Mouse (Mus musculus) forebrain, embryonic 16.5 days (tissue): ENCODE data around the gene Cdk6. TPM values are rescaled to one million over a fixed set of nuclear protein-coding genes. Genes with fewer than 3 reads are reported as not detected.

Experiments
- ATAC-seq: fragments of 200-750 bp; cut with Nextera tagmentation; 2 replicates; pipeline ENCODE4 v1.8.0; 2017; ENCODE audit warnings: mild to moderate bottlenecking, moderate library complexity
- H3K27ac ChIP-seq: fragments of 300-500 bp; sonication (generic); 2 replicates; pipeline ENCODE4 v1.5.1; 2014; ENCODE audit warnings: low read length, control low read depth
- H3K27me3 ChIP-seq: fragments of 300-500 bp; sonication (generic); replicated peaks from 2 replicates; pipeline ENCODE4 v1.6.1; 2014; ENCODE audit warnings: low read length; ENCODE audit not compliant: control insufficient read depth, insufficient read depth
- H3K36me3 ChIP-seq: fragments of 300-500 bp; sonication (generic); 2 replicates; pipeline ENCODE4 v1.6.1; 2014; ENCODE audit not compliant: control insufficient read depth, insufficient read depth
- H3K4me1 ChIP-seq: fragments of 300-500 bp; sonication (generic); replicated peaks from 2 replicates; pipeline ENCODE4 v1.6.1; 2014; ENCODE audit warnings: low read length; ENCODE audit not compliant: control insufficient read depth, insufficient read depth
- H3K4me2 ChIP-seq: fragments of 300-500 bp; sonication (generic); 2 replicates; pipeline ENCODE4 v1.6.1; 2014; ENCODE audit warnings: mild to moderate bottlenecking, low read length, control low read depth
- H3K4me3 ChIP-seq: fragments of 300-500 bp; sonication (generic); replicated peaks from 2 replicates; pipeline ENCODE4 v1.5.1; 2014; ENCODE audit warnings: mild to moderate bottlenecking, low read length, control low read depth
- H3K9ac ChIP-seq: fragments of 300-500 bp; sonication (generic); replicated peaks from 2 replicates; pipeline ENCODE4 v1.6.1; 2014; ENCODE audit warnings: low read depth, low read length, control low read depth
- H3K9me3 ChIP-seq: fragments of 300-500 bp; sonication (generic); 2 replicates; pipeline ENCODE4 v1.6.1; 2016; ENCODE audit warnings: low read length; ENCODE audit not compliant: control insufficient read depth
- WGBS: fragments of 180-500 bp; shearing (Covaris S2); extraction: QIAGEN DNeasy Blood & Tissue Kit; methylation state at CpG from one replicate; pipeline ENCODE4 v1.1.7; 2014; 5-methylcytosine and 5-hydroxymethylcytosine counted together
- polyA plus RNA-seq: library from polyadenylated mRNA; unstranded; fragments of >200 nt; fragmentation: Nextera tagmentation; extraction: Ambion mirVana; gene quantifications from 2 replicates; pipeline ENCODE4 v1.2.1, GENCODE M21; 2015

Gene Cdk6
- polyA plus RNA-seq, 1 experiment from 2014 or later = 29.8 TPM

DNA sequence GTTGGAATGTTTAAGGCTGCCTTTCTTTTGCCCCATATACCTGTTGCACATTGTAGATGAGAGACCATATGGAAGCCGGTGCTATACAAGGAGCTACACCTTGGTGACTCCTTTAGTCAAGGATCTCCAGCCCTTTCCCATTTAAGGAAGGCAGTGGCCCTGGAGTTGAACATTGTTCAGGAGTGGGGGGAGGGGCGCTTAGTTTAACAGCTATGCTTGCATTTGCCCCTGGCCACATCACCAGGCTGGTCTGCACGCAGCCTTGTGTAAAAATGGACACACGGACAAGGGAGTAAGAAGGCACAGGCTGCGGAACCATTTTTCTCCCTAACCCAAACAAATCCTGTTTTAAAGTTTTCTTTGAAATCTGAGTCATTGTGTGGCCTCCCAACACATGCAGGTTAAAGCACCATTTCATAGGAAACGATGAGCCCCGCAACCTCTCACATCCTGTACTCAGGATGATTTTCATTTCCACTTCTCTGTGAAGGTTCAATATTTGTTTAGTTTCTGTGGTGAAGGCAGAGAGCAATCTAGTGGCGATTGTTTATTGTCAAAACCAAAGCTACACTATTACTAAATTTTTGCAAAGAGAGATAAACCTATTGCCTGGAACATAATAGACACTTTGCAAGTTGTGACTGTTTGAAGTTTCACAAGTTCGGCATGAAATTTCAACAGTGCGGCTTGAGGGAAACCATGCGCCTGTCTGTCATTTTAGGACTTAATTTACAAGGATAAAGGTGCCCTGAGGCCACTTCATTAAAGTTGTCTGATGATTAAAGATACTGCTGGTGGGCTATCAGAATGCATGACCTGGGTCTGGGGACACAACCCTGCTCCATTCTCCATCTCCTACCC, 121.8 kb downstream of the Cdk6 start:
- 87% methylated on average over 11 of the region's 11 CpGs for WGBS
- no peaks in the 10 kb centered on the region for H3K9me3 ChIP-seq
- no peaks in the 10 kb centered on the region for H3K4me1 ChIP-seq
- H3K9ac ChIP-seq = no peak overlapping the region
- H3K4me3 ChIP-seq = no peak overlapping the region
- no peaks in the 10 kb centered on the region for H3K36me3 ChIP-seq
- no peak for ATAC-seq
- H3K4me2 ChIP-seq = no peak overlapping the region
- no peaks in the 10 kb centered on the region for H3K27me3 ChIP-seq
- no peak overlapping the region for H3K27ac ChIP-seq

DNA sequence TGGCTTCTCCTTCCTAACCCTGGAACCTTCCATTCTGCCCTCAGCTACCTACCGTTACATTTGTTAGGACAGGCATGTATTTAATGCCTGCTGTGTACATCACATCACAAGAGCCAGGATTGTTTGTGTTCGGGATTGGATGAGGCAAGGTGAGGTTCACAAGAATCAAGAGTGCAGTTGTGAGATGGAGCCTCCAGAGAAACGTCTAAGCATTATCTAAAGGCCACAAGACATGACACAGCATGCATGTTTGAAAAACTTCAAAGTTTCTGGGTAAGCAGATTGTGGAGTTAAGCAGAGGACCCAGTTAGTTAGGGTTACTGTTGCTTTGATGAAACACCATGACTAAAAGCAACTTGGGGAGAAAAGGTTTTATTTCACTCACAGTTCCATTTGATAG, 122.5 kb downstream of the Cdk6 start:
- WGBS = 83% methylated on average over 3 of the region's 3 CpGs
- Histone ChIP-seq H3K27ac (no peak overlapping the region), H3K36me3 (no peaks in the 10 kb centered on the region), H3K4me1 (no peaks in the 10 kb centered on the region), H3K9ac (no peak overlapping the region), H3K4me2 (no peak overlapping the region), H3K4me3 (no peak overlapping the region), H3K9me3 (no peaks in the 10 kb centered on the region), H3K27me3 (no peaks in the 10 kb centered on the region)
- no peak for ATAC-seq

DNA sequence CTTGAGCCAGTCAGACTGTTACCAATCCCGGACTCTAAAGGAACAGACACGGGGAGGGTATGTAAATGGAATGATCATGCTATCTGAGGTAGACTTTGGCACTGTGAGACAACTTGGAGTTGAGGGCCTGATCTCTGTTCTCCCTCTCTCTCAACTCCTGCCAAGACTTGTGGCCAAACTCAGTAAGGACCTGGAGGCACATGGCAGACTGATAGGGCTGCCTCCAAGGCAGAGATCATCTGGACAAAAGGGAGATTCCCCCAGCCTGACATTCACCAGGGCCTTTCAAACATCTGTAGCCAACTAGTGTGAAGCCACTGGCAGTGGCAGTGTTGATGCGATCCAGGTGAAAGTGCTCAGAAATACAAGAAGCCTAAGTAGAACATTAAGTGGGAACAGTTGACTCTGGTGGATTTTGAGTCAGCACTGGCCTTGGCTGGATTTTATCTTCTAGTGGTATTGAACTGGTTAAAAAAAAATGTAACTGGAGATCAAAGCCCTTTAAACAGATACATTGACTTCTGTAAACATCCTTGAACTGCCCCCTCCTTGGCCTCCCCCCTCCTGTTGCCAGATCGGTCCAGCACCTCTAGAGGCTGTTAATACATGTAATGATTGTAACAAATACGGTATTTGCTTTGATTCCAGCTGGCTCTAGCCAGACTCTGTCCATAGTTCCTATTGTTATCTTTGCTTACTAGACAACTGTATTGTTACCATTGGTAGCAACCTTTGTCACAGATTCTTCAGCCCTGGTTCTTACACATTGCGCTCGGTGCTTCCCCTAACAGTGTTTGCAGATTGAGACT, 125.0 kb downstream of the Cdk6 start:
- H3K27ac ChIP-seq = no peak overlapping the region
- H3K9ac ChIP-seq = no peak overlapping the region
- no peaks in the 10 kb centered on the region for H3K9me3 ChIP-seq
- WGBS = 75% methylated on average over 7 of the region's 7 CpGs
- H3K36me3 ChIP-seq = no peaks in the 10 kb centered on the region
- H3K4me1 ChIP-seq = no peaks in the 10 kb centered on the region
- no peak overlapping the region for H3K4me3 ChIP-seq
- no peak overlapping the region for H3K4me2 ChIP-seq
- no peak for ATAC-seq
- H3K27me3 ChIP-seq = no peaks in the 10 kb centered on the region

DNA sequence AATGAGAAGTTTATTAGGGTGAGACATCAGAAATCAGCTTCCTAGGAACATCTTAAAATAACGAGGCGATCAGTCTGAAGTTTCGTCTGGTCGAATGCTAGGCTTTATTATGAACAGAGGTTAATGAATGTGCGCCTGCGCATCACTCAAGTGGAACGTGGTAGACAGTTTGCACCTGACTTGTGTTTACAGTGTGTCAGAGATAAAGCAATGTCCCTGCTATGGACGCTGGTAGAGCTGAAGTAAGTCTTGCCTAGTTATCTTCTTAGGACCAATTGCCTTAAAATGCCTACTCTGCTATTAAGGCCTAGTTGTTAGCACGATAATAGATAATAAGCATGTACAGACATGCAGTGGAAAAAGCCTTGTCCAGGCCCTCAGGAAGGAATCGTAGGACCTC, 129.6 kb downstream of the Cdk6 start:
- H3K9me3 ChIP-seq = no peaks in the 10 kb centered on the region
- H3K27ac ChIP-seq = no peak overlapping the region
- no peak overlapping the region for H3K9ac ChIP-seq
- H3K4me1 ChIP-seq = no peaks in the 10 kb centered on the region
- H3K4me3 ChIP-seq = no peak overlapping the region
- no peak overlapping the region for H3K4me2 ChIP-seq
- H3K27me3 ChIP-seq = no peaks in the 10 kb centered on the region
- ATAC-seq = no peak
- no peaks in the 10 kb centered on the region for H3K36me3 ChIP-seq
- WGBS = 73% methylated on average over 10 of the region's 10 CpGs

DNA sequence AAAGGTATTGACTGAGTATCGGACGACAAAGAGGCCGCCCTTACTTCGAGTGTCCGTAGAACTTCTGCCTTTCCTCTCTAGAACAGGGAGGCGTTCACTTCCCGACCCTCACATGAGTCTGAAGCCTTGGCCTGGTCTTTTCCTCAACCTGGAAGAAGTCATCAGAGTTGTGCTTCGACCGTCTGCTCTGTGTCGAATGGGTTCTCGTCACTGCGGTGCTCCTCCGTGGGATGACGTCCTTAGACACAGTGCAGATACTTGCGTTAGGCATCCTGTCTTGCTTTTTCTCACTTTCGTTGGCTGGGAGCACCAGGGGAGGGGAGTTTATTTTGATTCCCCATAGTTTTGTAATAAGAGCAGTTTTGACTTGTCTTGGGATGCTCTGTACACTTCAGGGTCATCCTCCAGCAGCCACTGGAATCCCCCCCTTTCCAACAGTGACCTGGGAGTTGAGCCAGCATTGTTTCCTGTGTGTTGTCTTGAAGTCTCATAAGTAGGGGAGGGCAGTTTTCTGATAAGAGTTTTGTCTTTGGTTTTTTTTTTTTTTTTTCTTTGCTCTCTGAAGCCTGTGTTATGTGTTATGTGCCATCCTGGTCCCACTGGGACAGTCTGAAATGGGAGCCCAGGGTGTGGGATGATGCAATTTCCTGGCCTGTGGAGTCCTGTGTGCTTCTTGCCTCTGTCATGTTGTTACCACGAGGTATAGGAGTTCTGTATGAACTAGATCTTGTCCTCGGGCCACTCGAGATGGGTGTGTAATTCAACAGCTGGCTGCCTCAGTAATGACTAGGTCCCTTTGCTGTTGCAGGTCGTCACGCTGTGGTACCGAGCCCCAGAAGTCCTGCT, 131.2 kb downstream of the Cdk6 start:
- Histone ChIP-seq H3K27ac (no peak overlapping the region), H3K27me3 (no peaks in the 10 kb centered on the region), H3K9ac (no peak overlapping the region), H3K36me3 (no peaks in the 10 kb centered on the region), H3K4me1 (no peaks in the 10 kb centered on the region), H3K4me2 (no peak overlapping the region), H3K9me3 (no peaks in the 10 kb centered on the region), H3K4me3 (no peak overlapping the region)
- WGBS = 93% methylated on average over 22 of the region's 22 CpGs
- no peak for ATAC-seq

DNA sequence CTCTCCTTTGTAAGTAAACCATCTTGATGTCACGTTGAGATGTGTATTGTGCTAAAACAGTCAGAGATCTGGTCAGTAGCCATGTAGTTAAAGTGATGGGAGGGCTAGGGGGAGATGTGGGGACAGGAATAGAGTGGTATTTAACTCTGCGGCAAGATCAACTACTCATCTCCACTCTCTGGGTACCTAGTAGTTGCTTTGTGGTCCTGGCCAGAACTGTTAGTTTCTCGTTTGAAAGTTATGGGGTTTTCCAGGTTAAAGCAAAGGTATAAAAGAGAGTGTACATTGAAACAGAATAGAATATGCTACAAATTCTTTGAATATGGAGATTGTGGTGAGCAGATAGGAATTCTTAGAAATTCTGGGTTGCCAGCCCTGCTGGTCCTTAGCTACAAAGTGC, 136.4 kb downstream of the Cdk6 start:
- Histone ChIP-seq H3K4me3 (no peak overlapping the region), H3K27ac (no peak overlapping the region), H3K9me3 (no peaks in the 10 kb centered on the region), H3K36me3 (no peaks in the 10 kb centered on the region), H3K4me2 (no peak overlapping the region), H3K9ac (no peak overlapping the region), H3K4me1 (no peaks in the 10 kb centered on the region), H3K27me3 (no peaks in the 10 kb centered on the region)
- 75% methylated on average over 3 of the region's 3 CpGs for whole genome bisulfite sequencing
- no peak for ATAC-seq

DNA sequence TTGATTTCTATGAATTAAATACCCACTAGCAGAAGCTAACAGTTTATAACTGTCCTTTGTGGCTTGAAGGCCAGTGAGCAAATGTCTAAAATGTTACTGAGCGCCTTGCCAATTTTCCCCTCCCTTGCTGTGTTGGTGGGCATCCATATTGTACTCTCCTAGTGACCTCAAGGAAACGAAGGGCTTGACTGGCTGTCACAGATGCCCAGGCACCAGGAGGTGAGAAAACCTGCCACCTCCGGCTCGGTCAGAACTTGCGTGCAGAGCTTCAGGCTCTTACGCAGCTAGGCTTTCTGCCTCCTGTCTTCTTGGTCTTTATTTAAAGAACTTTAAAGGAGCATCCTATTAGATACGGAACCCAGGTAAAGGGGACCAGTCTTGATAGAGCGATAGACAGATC, 136.9 kb downstream of the Cdk6 start:
- Histone ChIP-seq H3K4me3 (no peak overlapping the region), H3K27me3 (no peaks in the 10 kb centered on the region), H3K9ac (no peak overlapping the region), H3K27ac (no peak overlapping the region), H3K4me1 (no peaks in the 10 kb centered on the region), H3K36me3 (no peaks in the 10 kb centered on the region), H3K9me3 (no peaks in the 10 kb centered on the region), H3K4me2 (no peak overlapping the region)
- 96% methylated on average over 8 of the region's 8 CpGs for WGBS
- ATAC-seq = no peak

DNA sequence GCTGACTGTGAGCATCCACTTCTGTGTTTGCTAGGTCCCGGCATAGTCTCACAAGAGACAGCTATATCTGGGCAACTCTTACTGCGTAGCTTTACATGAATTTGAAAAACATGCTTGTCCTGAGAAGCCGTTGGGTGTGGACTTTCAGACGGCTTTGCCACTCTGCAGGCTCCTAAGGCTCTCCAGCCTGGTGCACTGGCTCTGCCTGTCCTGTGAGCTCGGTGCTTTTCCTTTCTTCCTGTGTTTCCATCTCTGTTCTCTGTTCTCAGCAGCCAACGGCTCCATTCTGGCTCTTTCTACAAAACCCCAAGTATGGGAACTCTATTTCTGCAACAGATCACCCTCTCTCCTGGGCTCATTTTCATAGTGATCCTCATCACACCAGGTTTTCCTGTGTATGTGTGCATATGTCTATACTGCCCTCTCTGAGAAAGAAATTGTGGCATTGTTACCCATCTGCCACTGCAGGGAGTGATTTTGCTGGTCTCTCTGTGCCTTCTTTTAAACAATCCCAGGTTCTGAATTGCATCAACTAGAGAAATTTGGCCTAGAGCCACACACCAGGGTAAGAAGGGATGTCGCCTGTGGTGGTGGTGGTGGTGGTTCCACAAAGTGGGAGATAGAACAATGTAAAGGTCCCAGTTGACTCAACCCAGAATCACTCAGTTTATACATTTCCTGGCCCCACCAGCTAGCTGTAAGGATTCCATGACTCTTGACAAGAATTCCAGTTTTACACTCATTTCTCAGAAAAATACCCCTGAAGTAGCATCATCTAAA, 137.9 kb downstream of the Cdk6 start:
- Histone ChIP-seq H3K9ac (no peak overlapping the region), H3K27ac (no peak overlapping the region), H3K27me3 (no peaks in the 10 kb centered on the region), H3K4me1 (no peaks in the 10 kb centered on the region), H3K36me3 (no peaks in the 10 kb centered on the region), H3K9me3 (no peaks in the 10 kb centered on the region), H3K4me2 (no peak overlapping the region), H3K4me3 (no peak overlapping the region)
- WGBS = 88% methylated on average over 7 of the region's 7 CpGs
- no peak for ATAC-seq
